Mouse (Mus musculus) spleen, adult 12 weeks (tissue): ENCODE measurements around the gene Zfp989.
"Not testable (repeated sequence)": the region's sequence is repeated elsewhere in the genome, so short reads cannot be mapped to it uniquely, and the experiment has no call there.

Source experiments
- DNase-seq: peaks from one replicate; pipeline ENCODE4 v3.0.0; 2022; ENCODE audit warnings: low spot score

The Zfp989 gene

GRCm38 (mm10) chr4:146971757-146972156 lies at the start of gene Zfp989:
Zfp989 (plus strand) TSS chr4:146971976.
- not testable (repeated sequence) for DNase-seq

- DNase-seq: no peak
These were observed 39.3 kb upstream of the Zfp989 start for GRCm38 (mm10) chr4:146932311-146933082.

DNA sequence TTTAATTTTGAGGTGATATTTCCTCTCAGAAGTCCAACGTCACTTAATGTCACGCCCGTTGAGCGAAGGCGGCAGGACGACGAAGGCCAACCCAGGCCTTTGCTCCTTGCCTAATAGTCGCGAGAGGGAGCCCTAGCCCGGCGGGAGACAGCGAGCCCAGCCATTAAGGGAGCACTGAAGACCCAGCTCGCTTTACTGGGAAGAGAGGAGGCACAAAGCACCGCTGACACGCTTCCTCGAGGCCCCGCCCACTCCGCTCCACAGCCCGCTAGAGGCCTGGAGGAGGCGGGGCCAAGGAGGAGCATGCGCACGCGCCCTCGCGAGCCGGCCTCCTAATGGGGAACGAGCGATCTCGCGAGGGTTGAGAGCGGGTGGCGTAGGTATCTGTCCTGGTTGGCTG lies 30.1 kb upstream of the Zfp989 start:
- not testable (repeated sequence) for DNase-seq

- DNase-seq: not testable (repeated sequence)
These were observed 4.8 kb downstream of the Zfp989 start for GRCm38 (mm10) chr4:146976581-146976980.

GRCm38 (mm10) chr4:147018400-147018799 lies 46.6 kb downstream of the Zfp989 start:
- DNase-seq: not testable (repeated sequence)

GRCm38 (mm10) chr4:147021550-147021949 lies 49.8 kb downstream of the Zfp989 start, which contains the start of gene Rex2:
Rex2 (plus strand) TSS chr4:147021850.
- DNase-seq: not testable (repeated sequence)

DNA sequence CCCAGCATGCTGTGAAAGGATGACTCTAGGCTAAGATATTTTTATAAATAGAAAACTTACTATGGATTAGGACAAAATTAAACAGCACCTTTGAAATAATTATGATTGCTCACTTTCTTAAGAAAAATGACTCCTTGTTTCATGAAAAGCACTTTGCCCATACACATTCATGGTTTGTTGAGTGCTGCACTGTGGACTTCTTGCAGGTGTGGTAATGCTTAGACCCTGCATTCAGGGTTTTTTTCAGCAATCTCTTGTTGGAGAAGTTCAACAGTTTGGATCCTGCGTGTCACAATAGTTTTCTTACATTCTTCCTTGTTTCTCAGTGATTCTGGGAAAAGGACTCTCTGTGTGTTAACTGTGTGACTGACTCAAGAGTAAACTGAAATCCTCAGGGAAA lies 54.6 kb downstream of the Zfp989 start:
- not testable (repeated sequence) for DNase-seq

- DNase-seq: not testable (repeated sequence)
These were observed 59.7 kb downstream of the Zfp989 start for GRCm38 (mm10) chr4:147031308-147032036.
